10 mouse cellular contexts compared by ENCODE assay signal in genomic region chr10:28492206-28492605, GRCm38 (mm10).
DNase-seq lines count a peak whose midpoint lies in the region; ATAC-seq and TF ChIP-seq lines count a peak whose summit lies in the region.
"Had no signal": no experiment of that assay in that cellular context is flagged by ENCODE, and none has a peak within 500 bp of the region (broad histone marks: within the 10 kb centered on the region; RNA-seq: fewer than 3 reads in every experiment).

No protein-coding gene starts in this region.

- peak; percentile 41; the same call in 1 of the 2 replicates for ATAC-seq in midbrain, embryonic 11.5 days (ENCODE audit: low FRiP score)
- ATAC-seq in midbrain, embryonic 13.5 days: no peak
- ATAC-seq in heart, postnatal 0 days (ENCODE audit: insufficient read depth, low read depth): peak; percentile 85

- 15% methylated on average over 9 of the region's 9 CpGs for WGBS in midbrain, embryonic 11.5 days
- WGBS in midbrain, embryonic 13.5 days: 23% methylated on average over 9 of the region's 9 CpGs
- WGBS in heart, postnatal 0 days: 26% methylated on average over 9 of the region's 9 CpGs

- no peak for TF ChIP-seq EP300 in heart, postnatal 0 days (IDR thresholded peaks at IDR 0.05; ENCODE audit: low read depth)

- H3K4me3 ChIP-seq in midbrain, embryonic 11.5 days (ENCODE audit: low read depth, low read length): no peak overlapping the region
- no peak overlapping the region for H3K4me3 ChIP-seq in midbrain, embryonic 13.5 days (replicated peaks)
- H3K4me3 ChIP-seq in heart, postnatal 0 days (ENCODE audit: low read depth, low read length): no peak overlapping the region

- no peak overlapping the region for H3K27ac ChIP-seq in midbrain, embryonic 11.5 days (ENCODE audit: low read depth, low read length)
- no peak overlapping the region for H3K27ac ChIP-seq in midbrain, embryonic 13.5 days
- peak overlapping the region; percentile 86 for H3K27ac ChIP-seq in heart, postnatal 0 days (ENCODE audit: low read depth)

- no peak overlapping the region for H3K4me2 ChIP-seq in midbrain, embryonic 11.5 days
- no peak overlapping the region for H3K4me2 ChIP-seq in midbrain, embryonic 13.5 days (replicated peaks)
- no peak overlapping the region for H3K4me2 ChIP-seq in heart, postnatal 0 days (ENCODE audit: low read depth, low read length)

- no peaks in the 10 kb centered on the region for H3K27me3 ChIP-seq in midbrain, embryonic 11.5 days (ENCODE audit: control insufficient read depth, insufficient read depth, low read length)
- H3K27me3 ChIP-seq in midbrain, embryonic 13.5 days: no peaks in the 10 kb centered on the region
- no peaks in the 10 kb centered on the region for H3K27me3 ChIP-seq in heart, postnatal 0 days (ENCODE audit: control insufficient read depth, insufficient read depth, low read length)

- no peak overlapping the region for H3K9ac ChIP-seq in midbrain, embryonic 11.5 days (ENCODE audit: low read length)
- H3K9ac ChIP-seq in midbrain, embryonic 13.5 days (replicated peaks): no peak overlapping the region
- H3K9ac ChIP-seq in heart, postnatal 0 days (replicated peaks; ENCODE audit: low read depth, low read length): no peak overlapping the region

- TF ChIP-seq CTCF in heart, postnatal 0 days (IDR thresholded peaks at IDR 0.05; ENCODE audit: low read depth): no peak

- H3K4me1 ChIP-seq in midbrain, embryonic 11.5 days (ENCODE audit: control insufficient read depth, insufficient read depth, low read length): peaks cover 13% of the 10 kb centered on the region
- H3K4me1 ChIP-seq in midbrain, embryonic 13.5 days (replicated peaks): peaks cover 22% of the 10 kb centered on the region
- H3K4me1 ChIP-seq in heart, postnatal 0 days (ENCODE audit: control insufficient read depth, insufficient read depth): peaks cover 25% of the 10 kb centered on the region

- no peaks in the 10 kb centered on the region for H3K36me3 ChIP-seq in midbrain, embryonic 11.5 days (ENCODE audit: control insufficient read depth, insufficient read depth, low read length)
- no peaks in the 10 kb centered on the region for H3K36me3 ChIP-seq in midbrain, embryonic 13.5 days
- H3K36me3 ChIP-seq in heart, postnatal 0 days (replicated peaks; ENCODE audit: control insufficient read depth, insufficient read depth, low read length): no peaks in the 10 kb centered on the region
- H3K36me3 ChIP-seq: G1E had no signal

- no peak for DNase-seq in midbrain, embryonic 11.5 days (ENCODE audit: low spot score, missing footprints)
- DNase-seq in cerebellum, postnatal 14 days: peak; percentile 73 to 80
- DNase-seq in heart, postnatal 0 days (ENCODE audit: low spot score): peak; percentile 65
- DNase-seq in retina, postnatal 1 day: peak; percentile 32
- no peak for DNase-seq in gastrocnemius, adult 18-20 months (ENCODE audit: low spot score)
- no peak for DNase-seq in adrenal gland, postnatal 10 days
- DNase-seq: adrenal gland, postnatal 25 days; thymus, postnatal 25 days had no signal

- H3K9me3 ChIP-seq in midbrain, embryonic 11.5 days (ENCODE audit: control insufficient read depth, low read length): no peaks in the 10 kb centered on the region
- H3K9me3 ChIP-seq in midbrain, embryonic 13.5 days: no peaks in the 10 kb centered on the region
- H3K9me3 ChIP-seq in heart, postnatal 0 days (replicated peaks; ENCODE audit: control insufficient read depth, low read length): no peaks in the 10 kb centered on the region
- H3K9me3 ChIP-seq: G1E had no signal

Comparison
In these comparisons a context has a peak if more than half of its experiments do, and no peak if none do; other contexts are left out.
1. DNase-seq: peak in cerebellum, postnatal 14 days (2 of 2), heart, postnatal 0 days (single experiment) and retina, postnatal 1 day (single experiment); none in midbrain, embryonic 11.5 days (single experiment), gastrocnemius, adult 18-20 months (single experiment) and adrenal gland, postnatal 10 days (single experiment).